8 mouse cellular contexts compared by ENCODE assay signal in the genomic region with DNA sequence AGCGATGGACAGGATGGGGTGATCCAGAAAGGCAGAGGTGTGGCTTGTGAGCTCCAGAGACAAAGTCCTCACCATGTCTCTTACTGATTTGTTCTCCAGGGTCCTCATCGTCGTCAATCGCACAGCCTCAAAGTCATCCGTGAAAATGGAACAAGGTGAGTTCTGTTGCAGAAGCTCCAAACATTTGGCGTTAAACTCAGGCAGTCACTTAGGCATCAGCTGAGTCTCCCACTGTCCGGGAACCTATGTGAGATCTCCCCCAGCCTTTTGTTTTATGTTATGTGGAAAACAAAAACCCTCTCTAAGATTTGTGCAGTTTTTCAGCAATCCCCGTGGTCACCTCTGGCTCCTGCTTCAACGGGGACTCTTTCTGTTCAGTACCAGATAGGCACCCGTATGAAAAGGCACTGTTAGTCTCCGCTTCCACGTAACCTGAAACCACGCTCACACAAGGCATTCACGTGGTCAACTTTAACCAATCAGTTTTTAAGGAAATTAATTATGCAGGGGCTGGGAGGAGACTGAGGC. TPM values are rescaled to one million over a fixed set of nuclear protein-coding genes. Genes with fewer than 3 reads are reported as not detected.
DNase-seq lines count a peak whose midpoint lies in the region; ATAC-seq and TF ChIP-seq lines count a peak whose summit lies in the region.

No protein-coding gene starts in this region.

- H3K9ac ChIP-seq in limb, embryonic 15.5 days, result no peak overlapping the region

- 24% methylated on average over 14 of the region's 14 CpGs for WGBS in limb, embryonic 15.5 days
- WGBS in olfactory bulb, adult 2 months, result 25% methylated on average over 14 of the region's 14 CpGs

- H3K27me3 ChIP-seq in limb, embryonic 15.5 days, result no peaks in the 10 kb centered on the region

- no peak for TF ChIP-seq POLR2A in olfactory bulb, adult 2 months (IDR thresholded peaks at IDR 0.05; ENCODE audit: insufficient read depth, low read depth, low read length)

- peak overlapping the region; percentile 36 for H3K4me2 ChIP-seq in limb, embryonic 15.5 days

- ATAC-seq in limb, embryonic 15.5 days (ENCODE audit: insufficient number of reproducible peaks, low FRiP score, low TSS enrichment, low read depth), result 0 out of 2 replicates have a peak, but pooled peaks have one; percentile 58

- peak overlapping the region; percentile 57 for H3K4me3 ChIP-seq in gastrocnemius, adult 2 months
- H3K4me3 ChIP-seq in limb, embryonic 15.5 days, result peak overlapping the region; percentile 31
- peak overlapping the region; percentile 8; the same call in 1 of the 2 replicates for H3K4me3 ChIP-seq in olfactory bulb, adult 2 months (ENCODE audit: insufficient read depth, low read depth, low read length)

- H3K36me3 ChIP-seq in limb, embryonic 15.5 days, result no peaks in the 10 kb centered on the region

- intact Hi-C loops in gastrocnemius, adult 2 months (cut with DNase I), result no loop called here
- intact Hi-C loops in gastrocnemius, postnatal 36 days (cut with DNase I), result no loop called here

- no peaks in the 10 kb centered on the region for H3K4me1 ChIP-seq in limb, embryonic 15.5 days
- H3K4me1 ChIP-seq in olfactory bulb, adult 2 months (ENCODE audit: control insufficient read depth, insufficient read depth, low read length), result no peaks in the 10 kb centered on the region

- DNase-seq in gastrocnemius, adult 2 months, result no peak
- no peak for DNase-seq in gastrocnemius, postnatal 36 days
- DNase-seq in brain, adult 2 months (ENCODE audit: low read depth, low spot score), result peak; percentile 78
- peak; percentile 31 for DNase-seq in heart, adult 8-10 months (ENCODE audit: low spot score)
- DNase-seq in adrenal gland, adult 8-10 months, result no peak
- no peak for DNase-seq in adrenal gland, adult (ENCODE audit: inconsistent age in 2 of 2, low spot score in 1 of 2)

- TF ChIP-seq CTCF in gastrocnemius, adult 2 months (IDR thresholded peaks at IDR 0.05), result no peak
- TF ChIP-seq CTCF in olfactory bulb, adult 2 months (IDR thresholded peaks at IDR 0.05; ENCODE audit: insufficient read depth, low read depth, low read length), result no peak

- no peak overlapping the region for H3K27ac ChIP-seq in gastrocnemius, adult 2 months
- H3K27ac ChIP-seq in limb, embryonic 15.5 days, result no peak overlapping the region
- no peak overlapping the region for H3K27ac ChIP-seq in olfactory bulb, adult 2 months (ENCODE audit: insufficient read depth, low read depth, low read length)

- H3K9me3 ChIP-seq in limb, embryonic 15.5 days, result no peaks in the 10 kb centered on the region

RNA-seq across cellular contexts. Expression of gene Plet1, which starts 6.7 kb away (rescaled TPM):
- under 1 TPM in 1 of 2 experiments, not detected in 1; 0.36 TPM for total RNA-seq in gastrocnemius, adult 2 months (2021)
- not detected for total RNA-seq in gastrocnemius, postnatal 36 days (2021)
- total RNA-seq in heart, adult 8-10 months (2022), result 1 to 10 TPM in 3 of 4 experiments, under 1 TPM in 1; 0.87 to 2.5 (median 1.8) TPM
- 9.5 and 10.4 TPM in 2 replicates for polyA plus RNA-seq in limb, embryonic 15.5 days (2015; fragmentation: Nextera tagmentation; extraction: Ambion mirVana)
- not detected in 2 replicates for polyA plus RNA-seq in olfactory bulb, adult 2 months (2012; ENCODE audit: insufficient read depth, insufficient read length, low replicate concordance, missing spikeins)
- under 1 TPM in 2 of 4 experiments, not detected in 2; 0.28 to 0.35 TPM for total RNA-seq in adrenal gland, adult 8-10 months (2022)

RNA-seq across cellular contexts. Expression of gene Pts, which starts 27.5 kb away (rescaled TPM):
- 10 to 100 TPM; 10.4 to 11.9 TPM for total RNA-seq in gastrocnemius, adult 2 months (2021)
- 10 to 100 TPM in 1 of 2 experiments, 1 to 10 TPM in 1; 9.5 to 10.0 TPM for total RNA-seq in gastrocnemius, postnatal 36 days (2021)
- 10 to 100 TPM; 30.9 to 41.7 (median 36.7) TPM for total RNA-seq in heart, adult 8-10 months (2022)
- polyA plus RNA-seq in limb, embryonic 15.5 days (2015; fragmentation: Nextera tagmentation; extraction: Ambion mirVana), result 66.8 and 70.1 TPM in 2 replicates
- polyA plus RNA-seq in olfactory bulb, adult 2 months (2012; ENCODE audit: insufficient read depth, insufficient read length, low replicate concordance, missing spikeins), result not detected in 2 replicates
- 10 to 100 TPM; 54.1 to 70.2 (median 63.4) TPM for total RNA-seq in adrenal gland, adult 8-10 months (2022)

RNA-seq across cellular contexts. Expression of gene Il18, which starts 53.6 kb away (rescaled TPM):
- total RNA-seq in gastrocnemius, adult 2 months (2021), result 1 to 10 TPM in 1 of 2 experiments, under 1 TPM in 1; 0.87 to 1.0 TPM
- 1 to 10 TPM in 1 of 2 experiments, under 1 TPM in 1; 0.87 to 1.4 TPM for total RNA-seq in gastrocnemius, postnatal 36 days (2021)
- 1 to 10 TPM in 3 of 4 experiments, under 1 TPM in 1; 0.54 to 2.0 (median 1.5) TPM for total RNA-seq in heart, adult 8-10 months (2022)
- 6.6 and 8.1 TPM in 2 replicates for polyA plus RNA-seq in limb, embryonic 15.5 days (2015; fragmentation: Nextera tagmentation; extraction: Ambion mirVana)
- not detected in 2 replicates for polyA plus RNA-seq in olfactory bulb, adult 2 months (2012; ENCODE audit: insufficient read depth, insufficient read length, low replicate concordance, missing spikeins)
- 1 to 10 TPM; 5.5 to 9.1 (median 7.3) TPM for total RNA-seq in adrenal gland, adult 8-10 months (2022)

RNA-seq across cellular contexts. Expression of gene Bco2, which starts 53.9 kb away (rescaled TPM):
- total RNA-seq in gastrocnemius, adult 2 months (2021), result under 1 TPM; 0.26 to 0.45 TPM
- total RNA-seq in gastrocnemius, postnatal 36 days (2021), result under 1 TPM in 1 of 2 experiments, not detected in 1; 0.36 TPM
- total RNA-seq in heart, adult 8-10 months (2022), result under 1 TPM; 0.24 to 0.50 (median 0.45) TPM
- 0.19 and 0.49 TPM in 2 replicates for polyA plus RNA-seq in limb, embryonic 15.5 days (2015; fragmentation: Nextera tagmentation; extraction: Ambion mirVana)
- polyA plus RNA-seq in olfactory bulb, adult 2 months (2012; ENCODE audit: insufficient read depth, insufficient read length, low replicate concordance, missing spikeins), result not detected in 2 replicates
- total RNA-seq in adrenal gland, adult 8-10 months (2022), result 1 to 10 TPM; 4.8 to 7.0 (median 5.6) TPM

Comparison
In these comparisons a context has a peak if more than half of its experiments do, and no peak if none do; other contexts are left out.
1. DNase-seq: peak in brain, adult 2 months (single experiment) and heart, adult 8-10 months (single experiment); none in gastrocnemius, adult 2 months (single experiment), gastrocnemius, postnatal 36 days (0 of 2), adrenal gland, adult 8-10 months (single experiment) and adrenal gland, adult (0 of 2).
2. Peak in every context shown above with its lines, with median percentiles within 50 percentile points of each other: H3K4me3 ChIP-seq.